Mouse (Mus musculus): ENCODE measurements around the gene Stk10. TPM values are rescaled to one million over a fixed set of nuclear protein-coding genes. Genes with fewer than 3 reads are reported as not detected.

Gene Stk10
- polyA plus RNA-seq, 1 experiment from 2014 or later: 2.4 TPM

GRCm38 (mm10) chr11:32665639-32666038, 132.5 kb downstream of the Stk10 start:
- Histone ChIP-seq H3K4me3 (ENCODE audit: low read depth, low read length) (no peak overlapping the region), H3K9ac (ENCODE audit: low read length) (no peak overlapping the region), H3K4me1 (ENCODE audit: control insufficient read depth, insufficient read depth, low read length) (no peaks in the 10 kb centered on the region; the same call in 1 of the 2 replicates), H3K4me2 (ENCODE audit: low read depth) (no peak overlapping the region), H3K9me3 (ENCODE audit: control insufficient read depth, low read length) (no peaks in the 10 kb centered on the region), H3K27ac (ENCODE audit: low read depth, low read length) (no peak overlapping the region), H3K36me3 (ENCODE audit: control insufficient read depth, insufficient read depth, low read length) (no peaks in the 10 kb centered on the region), H3K27me3 (ENCODE audit: control insufficient read depth, insufficient read depth, low read length) (no peaks in the 10 kb centered on the region)
- no peak for DNase-seq (ENCODE audit: low spot score)
- WGBS: 94% methylated on average over 3 of the region's 3 CpGs
- ATAC-seq (ENCODE audit: insufficient read depth, low FRiP score, low TSS enrichment): no peak

- Histone ChIP-seq H3K27ac (ENCODE audit: low read depth, low read length) (no peak overlapping the region), H3K36me3 (ENCODE audit: control insufficient read depth, insufficient read depth, low read length) (no peaks in the 10 kb centered on the region), H3K27me3 (ENCODE audit: control insufficient read depth, insufficient read depth, low read length) (no peaks in the 10 kb centered on the region), H3K9ac (ENCODE audit: low read length) (no peak overlapping the region), H3K4me1 (ENCODE audit: control insufficient read depth, insufficient read depth, low read length) (no peaks in the 10 kb centered on the region; the same call in 1 of the 2 replicates), H3K4me2 (ENCODE audit: low read depth) (no peak overlapping the region), H3K9me3 (ENCODE audit: control insufficient read depth, low read length) (no peaks in the 10 kb centered on the region), H3K4me3 (ENCODE audit: low read depth, low read length) (no peak overlapping the region)
- ATAC-seq (ENCODE audit: insufficient read depth, low FRiP score, low TSS enrichment): no peak
- no peak for DNase-seq (ENCODE audit: low spot score)
Measured at GRCm38 (mm10) chr11:32666983-32667382, 133.9 kb downstream of the Stk10 start.

GRCm38 (mm10) chr11:32671480-32671879, 138.4 kb downstream of the Stk10 start:
- H3K27ac ChIP-seq (ENCODE audit: low read depth, low read length): no peak overlapping the region
- H3K9ac ChIP-seq (ENCODE audit: low read length): no peak overlapping the region
- H3K27me3 ChIP-seq (ENCODE audit: control insufficient read depth, insufficient read depth, low read length): no peaks in the 10 kb centered on the region
- no peak overlapping the region for H3K4me3 ChIP-seq (ENCODE audit: low read depth, low read length)
- ATAC-seq (ENCODE audit: insufficient read depth, low FRiP score, low TSS enrichment): no peak
- no peak for DNase-seq (ENCODE audit: low spot score)
- 86% methylated on average over 4 of the region's 4 CpGs for WGBS
- no peaks in the 10 kb centered on the region; the same call in 1 of the 2 replicates for H3K4me1 ChIP-seq (ENCODE audit: control insufficient read depth, insufficient read depth, low read length)
- H3K4me2 ChIP-seq (ENCODE audit: low read depth): no peak overlapping the region
- H3K36me3 ChIP-seq (ENCODE audit: control insufficient read depth, insufficient read depth, low read length): no peaks in the 10 kb centered on the region
- H3K9me3 ChIP-seq (ENCODE audit: control insufficient read depth, low read length): no peaks in the 10 kb centered on the region

Other genes starting within 250 kb of the Stk10 start
- 2,190 and 2,258 TPM in 2 replicates for gene Hba-a1, start 249.8 kb upstream of the Stk10 start, polyA plus RNA-seq (2014; fragmentation: Nextera tagmentation; extraction: Ambion mirVana)
- gene Hbq1b, start 246.3 kb upstream of the Stk10 start, polyA plus RNA-seq (2014; fragmentation: Nextera tagmentation; extraction: Ambion mirVana): 4.4 and 4.5 TPM in 2 replicates
- 4,557 and 4,602 TPM in 2 replicates for gene Hba-a2, start 236.8 kb upstream of the Stk10 start, polyA plus RNA-seq (2014; fragmentation: Nextera tagmentation; extraction: Ambion mirVana)
- gene Hbq1a, start 233.2 kb upstream of the Stk10 start, polyA plus RNA-seq (2014; fragmentation: Nextera tagmentation; extraction: Ambion mirVana): 0.42 TPM in 1 of 2 replicates, not detected in the other
- gene Sh3pxd2b, start 185.5 kb upstream of the Stk10 start, polyA plus RNA-seq (2014; fragmentation: Nextera tagmentation; extraction: Ambion mirVana): 23.7 TPM in 2 replicates
- gene Ubtd2, start 77.9 kb upstream of the Stk10 start, polyA plus RNA-seq (2014; fragmentation: Nextera tagmentation; extraction: Ambion mirVana): 61.4 and 72.6 TPM in 2 replicates
- gene Efcab9, start 1.2 kb upstream of the Stk10 start, polyA plus RNA-seq (2014; fragmentation: Nextera tagmentation; extraction: Ambion mirVana): 0.41 TPM in 1 of 2 replicates, not detected in the other
- gene Fbxw11, start 109.4 kb downstream of the Stk10 start, polyA plus RNA-seq (2014; fragmentation: Nextera tagmentation; extraction: Ambion mirVana): 102 and 116 TPM in 2 replicates

Measured in neural tube, embryonic 11.5 days (tissue).